Mouse (Mus musculus): ENCODE data around the gene Mtcl1. TPM values are rescaled to one million over a fixed set of nuclear protein-coding genes. Genes with fewer than 3 reads are reported as not detected.

Mtcl1 gene
- total RNA-seq, 2 experiments from 2014 or later, result 4.4 to 4.6 TPM

DNA sequence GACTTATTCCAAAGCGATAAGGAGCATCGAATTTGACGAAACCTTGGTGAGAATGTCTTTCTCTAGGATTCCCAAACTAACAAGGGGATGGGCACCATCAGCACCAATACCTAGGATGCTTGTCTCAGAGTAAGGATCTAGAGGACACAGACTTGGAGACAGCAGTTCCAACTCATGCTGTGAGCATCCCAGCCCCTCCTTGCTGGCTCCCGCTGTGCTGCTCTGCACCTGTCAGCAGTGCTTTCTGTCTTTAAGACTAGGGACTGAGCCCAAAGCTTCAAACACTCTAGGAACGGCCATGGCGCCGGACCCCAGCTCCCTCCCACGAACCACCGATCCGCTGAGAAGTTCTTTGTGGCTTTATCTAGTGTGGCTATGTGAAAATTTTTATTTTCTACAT, 114.0 kb downstream of the Mtcl1 start:
- intact Hi-C loops (cut with DNase I), result loop anchor here (5.0 kb wide), 1 partner anchor 93 kb away; no protein-coding TSS in a partner anchor
- no peak for DNase-seq

DNA sequence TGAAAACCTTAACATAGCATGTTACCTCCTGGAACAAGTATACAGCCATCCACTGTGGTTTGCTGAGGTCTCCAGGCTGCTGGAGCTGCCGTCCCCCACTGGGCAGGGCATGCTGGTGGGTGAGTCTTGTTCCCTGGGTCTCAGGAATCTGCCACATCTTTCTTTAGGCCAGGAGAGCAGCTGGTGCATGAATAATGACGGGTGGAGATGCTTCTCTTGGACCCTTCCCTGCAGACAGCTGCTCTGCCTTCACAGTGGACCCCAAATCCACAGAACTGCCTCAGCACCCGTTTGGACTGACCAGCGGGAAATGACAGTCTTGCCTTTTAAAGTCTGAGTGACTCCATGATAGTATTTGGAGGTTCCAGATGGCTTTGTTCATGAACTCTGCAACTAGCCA, 114.7 kb downstream of the Mtcl1 start:
- intact Hi-C loops (cut with DNase I), result loop anchor here (5.0 kb wide), 1 partner anchor 93 kb away; no protein-coding TSS in a partner anchor
- no peak for DNase-seq

DNA sequence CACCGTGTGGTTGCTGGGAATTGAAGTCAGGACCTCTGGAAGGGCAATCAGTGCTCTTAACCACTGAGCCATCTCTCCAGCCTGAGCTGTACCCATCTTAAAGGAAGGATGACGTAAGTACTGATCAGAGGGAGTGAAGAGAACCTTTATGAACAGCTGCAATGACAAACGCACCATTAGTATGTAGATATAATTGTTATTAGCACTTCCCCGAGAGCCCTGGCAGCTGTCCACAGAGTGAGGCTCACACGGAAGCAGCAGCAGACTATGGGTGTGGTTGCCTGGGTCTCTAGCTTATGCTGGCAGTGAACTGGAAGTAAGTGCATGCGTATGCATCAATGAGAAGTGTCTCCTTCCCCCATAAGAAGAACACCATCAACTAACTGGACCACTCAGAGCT, 118.3 kb downstream of the Mtcl1 start:
- no peak for DNase-seq
- intact Hi-C loops (cut with DNase I), result no loop called here

DNA sequence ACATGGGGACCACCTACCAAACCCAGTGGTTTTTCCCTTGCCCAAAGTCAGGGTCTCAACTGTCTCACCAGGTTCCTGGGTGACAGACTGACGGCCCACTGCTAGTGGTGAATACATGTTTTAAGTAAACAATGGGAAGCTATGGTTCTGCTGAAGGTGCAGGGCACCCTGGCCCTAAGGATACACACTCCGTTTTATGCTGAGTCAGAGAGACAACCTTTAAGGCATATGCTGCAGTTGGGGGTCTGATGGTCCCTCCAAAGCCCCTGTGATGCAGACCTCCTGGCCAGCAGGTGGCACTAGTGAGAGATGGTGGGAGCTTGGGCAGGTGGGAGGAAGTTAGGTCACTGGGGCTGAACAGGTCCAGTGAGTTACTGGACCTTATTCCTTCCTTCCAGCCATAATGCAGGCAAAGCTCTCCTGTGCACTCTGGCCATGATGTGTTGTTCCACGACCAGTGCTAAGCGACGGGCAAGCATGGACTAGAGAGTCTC, 123.0 kb downstream of the Mtcl1 start:
- no peak for DNase-seq
- intact Hi-C loops (cut with DNase I), result no loop called here

DNA sequence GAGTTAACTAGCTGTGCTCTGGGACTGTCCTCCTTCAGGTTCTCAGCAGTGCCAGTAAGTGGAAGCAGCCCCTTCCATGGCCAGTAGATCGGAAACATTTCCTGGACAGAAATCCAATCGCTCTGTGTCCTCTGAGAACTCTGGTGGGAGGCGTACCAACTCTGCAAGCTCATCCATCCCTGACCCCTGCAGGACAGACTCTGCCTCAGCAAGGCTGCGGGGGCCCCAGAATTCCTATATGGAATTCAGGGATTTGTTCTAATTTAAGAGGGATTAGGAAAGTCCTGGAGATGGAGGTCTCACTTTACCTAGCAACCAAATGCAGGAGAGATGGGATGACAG, 123.4 kb downstream of the Mtcl1 start:
- intact Hi-C loops (cut with DNase I), result no loop called here

DNA sequence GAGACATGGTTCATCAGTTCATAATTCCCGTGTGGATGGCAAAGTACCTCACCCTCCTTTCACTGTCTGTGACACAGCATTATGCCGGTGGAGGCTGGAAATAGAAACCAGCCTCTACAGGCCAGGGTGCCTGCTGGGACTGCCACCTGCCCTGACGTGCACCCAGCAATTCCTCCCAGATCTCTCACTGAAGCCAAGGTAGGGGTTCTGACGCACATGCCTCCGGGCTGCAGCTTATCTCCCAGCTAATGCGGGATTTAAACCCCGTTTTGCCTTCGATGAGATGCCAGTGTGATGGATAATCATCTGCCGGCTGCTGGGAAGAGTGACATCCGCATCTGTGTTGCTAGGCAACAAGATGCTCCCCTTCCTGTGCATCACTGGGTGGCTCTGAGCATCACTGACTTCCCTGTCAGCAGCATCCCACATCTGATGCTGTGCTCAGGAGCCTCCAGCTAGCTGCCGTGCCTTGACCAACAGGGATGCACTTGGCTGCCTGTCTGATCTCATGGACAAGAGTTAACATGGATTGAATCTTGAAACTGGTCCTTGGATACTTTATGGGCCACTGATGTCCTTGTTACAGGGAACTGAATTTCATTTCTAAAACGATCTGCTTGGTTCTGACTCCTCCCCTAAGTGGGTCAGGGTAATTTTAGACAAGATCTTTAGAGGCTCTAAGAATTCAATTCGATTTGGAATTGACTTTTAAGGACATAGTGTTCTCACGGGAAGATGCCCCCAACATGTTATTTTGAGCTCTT, 123.9 kb downstream of the Mtcl1 start:
- intact Hi-C loops (cut with DNase I), result no loop called here
- DNase-seq, result no peak

More for the DNA sequence above, 123.4 kb downstream of the Mtcl1 start:
- no peak for DNase-seq

DNA sequence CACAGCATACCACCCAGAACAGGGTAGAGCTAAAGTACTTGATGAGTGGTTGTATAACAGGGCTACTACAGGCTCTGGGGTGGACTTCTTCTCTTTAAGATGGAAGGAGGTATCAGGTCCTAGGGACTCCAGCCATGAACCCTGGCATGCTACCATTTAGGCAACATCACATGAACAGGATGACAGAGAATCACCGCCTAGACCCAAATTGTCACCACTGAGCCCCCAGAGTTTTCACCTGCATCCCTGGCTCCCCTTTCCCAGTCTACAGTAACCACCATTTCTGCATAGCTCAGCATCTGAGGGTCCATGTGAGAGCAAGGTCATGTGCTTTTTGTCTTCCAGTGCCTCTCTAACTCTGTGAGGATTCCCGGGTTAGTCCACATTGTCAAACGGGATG, 124.7 kb downstream of the Mtcl1 start:
- intact Hi-C loops (cut with DNase I), result no loop called here
- DNase-seq, result no peak

DNA sequence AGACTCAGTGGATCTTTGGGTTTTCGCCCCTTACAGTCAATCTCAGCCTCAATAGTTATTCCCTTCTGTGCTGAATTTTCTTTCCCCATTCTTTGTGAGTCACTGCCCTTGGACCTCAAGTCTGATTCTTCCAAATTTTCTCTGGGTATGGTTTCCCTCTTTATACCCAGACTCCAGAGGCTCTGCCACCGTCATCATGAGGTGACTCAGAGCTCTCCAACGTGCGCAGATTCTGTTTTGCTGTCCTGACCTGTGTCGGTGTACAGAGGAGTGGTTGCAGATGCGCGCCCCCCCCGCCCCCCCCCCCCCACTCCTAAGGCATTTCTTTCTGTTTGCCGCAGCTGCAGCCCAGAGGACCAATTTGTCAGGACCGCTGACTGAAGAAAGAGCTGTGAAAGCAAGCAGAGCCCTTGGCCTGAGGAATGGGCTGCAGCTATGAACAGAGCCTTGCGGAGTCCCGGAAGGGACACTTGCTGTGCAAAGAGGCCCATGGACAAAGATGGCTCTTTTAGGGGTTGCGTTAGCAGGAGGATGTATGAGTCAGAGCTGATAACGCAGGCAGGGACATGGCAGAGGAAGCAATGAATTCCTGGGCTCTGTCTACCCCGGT, 126.8 kb downstream of the Mtcl1 start:
- intact Hi-C loops (cut with DNase I), result no loop called here
- no peak for DNase-seq

DNA sequence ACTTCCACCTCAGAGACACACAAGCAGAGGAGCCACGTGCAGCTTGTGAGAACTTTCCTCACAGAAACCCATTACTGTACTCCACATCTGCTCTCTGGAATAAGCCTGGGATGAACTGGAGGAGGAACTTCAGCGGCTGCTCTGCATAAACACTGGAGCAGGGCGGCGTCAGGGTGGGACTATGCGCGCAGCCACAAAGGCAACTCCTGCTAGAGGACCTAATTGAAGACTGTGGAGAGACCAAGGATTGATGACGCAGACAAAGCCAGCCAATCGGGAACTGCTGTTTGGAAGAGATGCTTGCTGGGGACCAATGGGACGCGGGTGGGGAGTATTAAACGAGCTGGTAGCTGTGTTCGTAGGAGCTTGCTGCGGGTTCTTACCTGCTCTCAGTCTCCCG, 127.6 kb downstream of the Mtcl1 start:
- no peak for DNase-seq
- intact Hi-C loops (cut with DNase I), result no loop called here

DNA sequence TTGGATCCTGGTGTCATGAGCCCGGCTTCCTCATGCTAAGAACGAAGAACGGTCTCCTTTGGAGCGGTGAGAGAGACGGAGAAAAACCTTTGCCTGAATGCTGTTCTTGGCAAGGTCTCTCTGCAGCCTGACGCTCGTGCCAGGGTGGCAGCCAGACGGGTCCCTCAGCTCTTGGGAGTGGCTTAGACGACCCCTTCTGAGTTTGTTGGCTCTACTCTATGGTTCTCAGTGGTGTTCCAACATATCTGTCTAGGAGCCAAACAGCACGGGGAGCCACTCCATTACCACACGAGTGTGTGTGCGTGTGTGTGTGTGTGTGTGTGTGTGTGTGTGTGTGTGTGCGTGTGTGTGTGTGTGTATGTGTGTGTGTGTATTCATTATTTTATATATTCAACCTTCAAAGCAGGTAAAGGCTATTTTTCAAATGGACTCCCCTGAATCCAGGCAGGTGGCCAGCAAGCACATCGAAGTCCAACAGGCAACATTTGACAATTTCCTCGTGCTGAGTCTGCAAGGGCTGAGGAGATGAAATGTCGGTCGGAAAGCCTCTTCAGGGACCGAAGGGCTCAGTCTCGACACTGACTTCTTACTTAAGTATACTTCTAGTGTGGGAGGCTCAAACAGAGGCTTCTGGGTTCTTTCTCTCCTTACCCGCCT, 128.7 kb downstream of the Mtcl1 start:
- intact Hi-C loops (cut with DNase I), result no loop called here
- DNase-seq, result no peak

DNA sequence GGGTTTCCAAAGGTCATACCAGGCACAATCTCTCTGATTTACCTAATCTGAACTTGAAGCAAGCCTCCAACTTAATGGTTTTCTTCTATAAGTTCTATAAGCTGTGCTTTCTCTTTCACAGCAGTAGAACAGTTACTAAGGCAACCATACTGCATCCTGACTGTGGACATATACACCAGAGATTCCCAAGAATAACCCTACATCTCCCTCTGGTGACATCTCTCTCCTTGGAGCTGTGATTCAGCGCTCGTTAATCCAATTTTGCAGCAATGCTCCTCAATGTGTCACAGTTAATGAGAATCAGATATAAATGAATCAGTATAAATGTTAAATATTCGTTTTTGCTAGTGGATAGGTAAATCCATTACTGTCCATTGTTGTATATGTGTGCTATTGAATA, 131.5 kb downstream of the Mtcl1 start:
- intact Hi-C loops (cut with DNase I), result no loop called here

DNA sequence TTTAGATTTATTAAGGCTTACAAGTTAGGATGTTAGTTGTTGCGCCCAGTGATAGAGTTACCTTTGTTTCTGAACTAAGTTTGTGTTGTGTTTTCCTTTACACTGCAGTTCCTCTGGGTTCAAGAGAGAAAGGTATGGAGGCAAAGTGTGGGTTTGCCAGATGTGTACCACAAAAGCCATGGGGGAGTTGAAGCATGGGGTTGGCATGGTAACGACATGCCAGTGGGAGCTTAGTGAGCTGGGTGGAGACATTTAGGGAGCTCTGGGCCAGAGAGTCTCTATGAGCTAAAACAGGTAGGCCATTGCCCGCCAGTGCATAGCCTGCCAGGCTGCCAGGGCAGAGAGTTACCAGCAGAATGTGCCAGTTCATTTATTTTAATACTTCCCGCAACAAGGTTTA, 132.0 kb downstream of the Mtcl1 start:
- intact Hi-C loops (cut with DNase I), result no loop called here
- no peak for DNase-seq

More for the DNA sequence above, 131.5 kb downstream of the Mtcl1 start:
- DNase-seq, result no peak

DNA sequence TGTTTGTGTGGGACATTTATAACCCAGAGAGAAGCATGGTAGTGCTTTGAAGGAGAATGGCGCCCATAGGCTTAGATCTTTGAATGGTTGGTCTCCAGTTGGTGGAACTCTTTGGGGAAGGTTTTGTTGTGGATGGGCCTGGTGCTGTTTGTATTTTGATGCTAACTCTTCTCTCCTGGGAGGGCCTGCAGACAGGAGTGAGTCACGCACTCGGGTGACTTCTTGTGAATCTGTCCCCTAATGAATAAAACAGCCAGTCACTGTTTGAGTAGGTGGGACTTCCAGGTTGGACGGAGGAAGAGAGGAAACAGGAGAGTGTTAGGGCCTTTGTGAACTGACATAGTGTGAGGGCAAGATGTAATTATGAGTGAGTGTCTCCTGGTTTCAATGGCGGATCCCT, 132.4 kb downstream of the Mtcl1 start:
- intact Hi-C loops (cut with DNase I), result no loop called here
- no peak for DNase-seq

DNA sequence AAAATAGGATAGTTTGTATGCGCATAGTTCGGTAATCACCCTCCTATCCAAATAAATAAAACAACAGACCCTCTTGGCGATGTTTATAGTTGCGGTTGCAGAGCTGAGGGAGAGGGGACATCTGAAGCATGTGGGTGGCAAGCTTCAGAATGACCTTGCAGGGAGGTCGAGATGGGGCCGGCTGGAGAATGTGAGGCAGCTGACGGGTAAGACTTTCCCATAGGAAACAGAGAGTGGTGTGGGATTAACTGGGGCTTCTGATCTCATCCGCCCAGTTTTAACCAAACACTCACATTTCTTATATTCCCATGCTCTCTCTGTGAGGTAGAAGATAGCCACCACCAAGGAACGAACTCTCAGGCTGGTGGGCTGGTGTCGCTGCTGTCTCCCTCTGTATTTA, 134.1 kb downstream of the Mtcl1 start:
- no peak for DNase-seq
- intact Hi-C loops (cut with DNase I), result no loop called here

DNA sequence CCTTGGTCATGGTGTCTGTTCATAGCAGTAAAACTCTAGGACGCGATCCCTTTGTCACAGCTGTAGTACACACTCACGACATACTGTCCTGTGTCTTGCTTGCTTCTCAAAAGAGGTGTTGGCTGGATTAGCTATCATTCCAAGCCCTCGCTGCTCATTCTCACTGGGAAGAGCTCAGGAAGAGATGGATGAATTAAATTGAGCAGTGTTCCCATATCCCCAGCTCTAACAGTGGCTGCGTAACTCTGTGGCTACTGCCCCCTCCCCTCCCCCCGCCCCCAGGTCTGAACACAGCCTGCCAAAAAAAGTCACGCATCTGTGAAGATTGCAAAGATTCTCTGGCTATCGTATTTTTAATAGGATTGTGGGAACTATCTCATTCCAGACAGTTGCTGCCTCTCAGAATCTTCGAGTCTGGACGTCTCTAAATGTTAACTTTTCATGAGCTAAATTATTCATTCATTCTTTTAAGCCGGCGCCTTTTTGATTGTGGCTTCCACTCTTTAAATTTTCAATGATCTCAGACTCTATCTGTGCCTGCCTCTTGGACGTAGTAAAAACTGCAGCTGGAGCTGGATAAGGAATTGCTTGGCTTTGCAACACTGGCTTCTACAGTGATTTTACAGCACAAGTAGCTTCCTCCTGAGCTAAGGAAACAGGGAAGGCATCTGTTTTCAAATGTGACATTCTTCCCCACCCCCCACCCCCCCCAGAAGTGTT, 134.8 kb downstream of the Mtcl1 start:
- no peak for DNase-seq
- intact Hi-C loops (cut with DNase I), result no loop called here

DNA sequence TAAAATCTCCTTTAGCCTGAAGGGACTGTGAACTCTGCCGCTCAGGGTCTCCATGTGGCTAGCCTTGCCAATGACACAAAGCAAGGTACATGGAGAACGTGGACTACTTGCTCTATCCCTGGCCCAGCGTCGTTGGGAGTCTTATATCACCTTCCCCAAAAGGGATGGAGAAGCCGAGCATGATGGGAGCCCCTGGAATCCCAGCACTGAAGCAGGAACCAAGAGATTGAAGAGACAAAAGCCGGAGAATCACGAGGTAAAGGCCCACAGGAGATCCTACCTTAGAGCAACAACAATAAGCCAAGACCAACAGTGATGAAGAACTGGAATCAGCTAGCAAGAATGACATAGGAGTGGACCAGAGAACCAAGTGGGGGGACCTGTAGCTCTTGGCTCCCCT, 147.6 kb downstream of the Mtcl1 start:
- intact Hi-C loops (cut with DNase I), result no loop called here
- DNase-seq, result no peak

DNA sequence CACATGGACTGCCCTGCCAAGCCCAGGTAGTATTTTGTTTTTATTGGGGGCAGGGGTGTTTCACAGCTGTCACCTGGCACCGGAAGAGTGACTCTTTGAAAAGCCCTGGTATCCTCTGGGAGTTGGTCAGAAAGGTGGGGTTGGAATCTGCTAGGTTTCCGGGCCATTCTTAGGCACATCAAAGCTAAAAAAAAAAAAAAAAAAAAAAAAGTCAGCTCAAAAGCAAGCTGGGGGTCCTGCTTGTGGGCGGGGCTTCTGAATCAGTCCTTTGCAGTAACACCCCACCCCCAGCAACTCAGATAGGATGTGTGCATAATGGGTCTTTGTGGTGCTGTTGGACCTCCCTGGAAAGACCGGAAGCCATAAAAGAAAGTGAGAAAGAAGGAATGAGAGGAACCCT, 148.3 kb downstream of the Mtcl1 start:
- no peak for DNase-seq
- intact Hi-C loops (cut with DNase I), result no loop called here

DNA sequence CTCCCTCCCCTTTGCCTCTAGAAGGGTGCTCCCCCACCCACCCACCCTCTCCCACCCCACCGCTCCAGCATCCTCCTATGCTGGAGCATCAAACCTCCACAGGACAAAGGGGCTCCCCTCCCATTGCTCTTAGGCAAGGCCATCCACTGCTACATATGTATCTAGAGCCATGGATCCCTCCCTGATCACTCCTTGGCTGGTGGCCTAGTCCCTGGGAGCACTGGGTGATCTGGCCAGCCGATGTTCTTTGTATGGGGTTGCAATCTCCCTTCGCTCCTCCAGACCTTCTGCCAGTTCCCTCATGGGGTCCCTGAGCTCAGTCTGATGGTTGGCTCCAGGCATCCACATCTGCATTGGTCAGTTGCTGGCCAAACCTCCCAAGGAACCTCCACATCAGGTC, 151.8 kb downstream of the Mtcl1 start:
- intact Hi-C loops (cut with DNase I), result no loop called here
- DNase-seq, result no peak

DNA sequence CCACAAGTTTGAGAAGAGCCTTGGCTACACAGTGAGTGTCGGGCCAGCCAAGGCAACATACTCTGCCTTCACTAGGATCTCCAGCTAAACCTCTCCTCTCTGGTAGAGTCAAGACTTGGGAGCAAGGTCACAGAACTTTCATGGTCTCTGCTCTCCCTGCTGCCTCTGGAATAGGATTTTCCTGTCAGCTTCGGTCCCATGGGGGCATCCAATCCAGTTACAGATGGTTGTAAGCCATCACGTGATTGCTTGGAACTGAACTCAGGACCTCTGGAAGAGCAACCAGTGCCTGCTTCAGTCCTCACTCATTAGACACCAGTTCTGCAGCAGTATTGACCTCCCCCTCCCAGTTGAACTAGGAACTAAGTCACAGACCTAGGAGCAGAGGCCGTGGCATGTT, 156.0 kb downstream of the Mtcl1 start:
- intact Hi-C loops (cut with DNase I), result no loop called here
- DNase-seq, result no peak

DNA sequence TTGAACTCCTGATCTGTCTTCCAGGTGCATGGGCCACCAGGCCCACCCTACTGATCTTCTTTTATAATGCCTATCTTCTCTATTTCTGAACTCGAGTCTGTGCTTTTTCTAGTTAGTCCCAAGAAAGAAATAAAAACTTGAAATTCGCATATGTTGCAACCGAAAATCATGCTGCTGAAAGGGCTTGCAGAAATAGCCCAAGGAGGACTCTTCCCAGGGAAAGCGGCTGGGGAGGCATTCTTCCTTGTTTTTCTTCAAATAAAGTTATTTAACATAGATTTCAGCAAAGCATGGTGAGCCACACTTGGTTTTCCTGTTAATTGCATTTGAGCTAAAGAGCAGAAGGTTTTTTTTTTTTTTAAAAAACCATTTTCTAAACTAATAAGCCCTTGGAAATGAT, 159.7 kb downstream of the Mtcl1 start:
- no peak for DNase-seq
- intact Hi-C loops (cut with DNase I), result no loop called here
